In genomic region chr1:185243013-185243412, GRCm38 (mm10) we compare ENCODE assay signal across 25 mouse cellular contexts.
"Had no signal": no experiment of that assay in that cellular context is flagged by ENCODE, and none has a peak within 500 bp of the region (broad histone marks: within the 10 kb centered on the region; RNA-seq: fewer than 3 reads in every experiment).

No protein-coding gene starts in this region.

- DNase-seq: gastrocnemius, postnatal 14 days; gastrocnemius, postnatal 36 days; heart, adult 18-20 months; heart, postnatal 14 days; heart, postnatal 36 days; kidney, adult 11 months; kidney, adult 2 months; kidney, adult 9 months; kidney, postnatal 14 days; kidney, postnatal 36 days; left cerebral cortex, postnatal 4 days; lung, adult 18-20 months had no signal

- H3K9me3 ChIP-seq: heart, embryonic 10.5 days; heart, embryonic 13.5 days; heart, embryonic 15.5 days; hindbrain, embryonic 13.5 days; hindbrain, embryonic 15.5 days; kidney, embryonic 15.5 days; limb, embryonic 13.5 days; limb, embryonic 15.5 days; liver, embryonic 12.5 days had no signal

- H3K27me3 ChIP-seq: heart, embryonic 13.5 days; heart, embryonic 15.5 days; hindbrain, embryonic 13.5 days; hindbrain, embryonic 15.5 days; kidney, embryonic 15.5 days; limb, embryonic 13.5 days; limb, embryonic 15.5 days; liver, embryonic 12.5 days had no signal

- H3K4me3 ChIP-seq: heart, embryonic 10.5 days; heart, embryonic 13.5 days; heart, embryonic 15.5 days; hindbrain, embryonic 13.5 days; hindbrain, embryonic 15.5 days; kidney, embryonic 15.5 days; limb, embryonic 13.5 days; limb, embryonic 15.5 days; liver, embryonic 12.5 days had no signal

- ATAC-seq: hindbrain, postnatal 0 days; intestine, embryonic 16.5 days; liver, embryonic 12.5 days had no signal

- H3K9ac ChIP-seq: heart, embryonic 13.5 days; heart, embryonic 15.5 days; hindbrain, embryonic 13.5 days; hindbrain, embryonic 15.5 days; kidney, embryonic 15.5 days; limb, embryonic 13.5 days; limb, embryonic 15.5 days; liver, embryonic 12.5 days; liver, embryonic 14.5 days had no signal

- H3K27ac ChIP-seq: heart, embryonic 10.5 days; heart, embryonic 13.5 days; heart, embryonic 15.5 days; hindbrain, embryonic 13.5 days; hindbrain, embryonic 15.5 days; hindbrain, postnatal 0 days; kidney, embryonic 15.5 days; kidney, postnatal 0 days; limb, embryonic 13.5 days; limb, embryonic 15.5 days; liver, embryonic 12.5 days; liver, embryonic 14.5 days had no signal

- H3K4me1 ChIP-seq: heart, embryonic 13.5 days; heart, embryonic 15.5 days; hindbrain, embryonic 13.5 days; hindbrain, embryonic 15.5 days; liver, embryonic 12.5 days had no signal

- H3K4me2 ChIP-seq: heart, embryonic 13.5 days; heart, embryonic 15.5 days; hindbrain, embryonic 13.5 days; hindbrain, embryonic 15.5 days; kidney, embryonic 15.5 days; limb, embryonic 13.5 days; limb, embryonic 15.5 days; liver, embryonic 12.5 days had no signal
